Mouse (Mus musculus) testis, adult 2 months (tissue): ENCODE measurements around the gene Myadml2. TPM values are rescaled to one million over a fixed set of nuclear protein-coding genes. Genes with fewer than 3 reads are reported as not detected.

ENCODE experiments used
- H3K27ac ChIP-seq: fragments of 200-500 bp; 2 replicates; pipeline ENCODE4 v1.5.1; 2012; ENCODE audit warnings: low read depth, low read length; ENCODE audit not compliant: control insufficient read depth, insufficient read depth
- H3K27me3 ChIP-seq: fragments of 200-500 bp; 2 replicates; pipeline ENCODE4 v1.6.1; 2012; ENCODE audit warnings: mild to moderate bottlenecking, low read length, moderate library complexity; ENCODE audit not compliant: control insufficient read depth, insufficient read depth
- H3K36me3 ChIP-seq: fragments of 200-500 bp; 2 replicates; pipeline ENCODE4 v1.6.1; 2012; ENCODE audit warnings: mild to moderate bottlenecking, low read length; ENCODE audit not compliant: control insufficient read depth, insufficient read depth
- H3K4me1 ChIP-seq: fragments of 200-500 bp; 2 replicates; pipeline ENCODE4 v1.6.1; 2012; ENCODE audit warnings: low read length; ENCODE audit not compliant: control insufficient read depth, insufficient read depth
- H3K4me3 ChIP-seq: fragments of 200-500 bp; 2 replicates; pipeline ENCODE4 v1.5.1; 2012; ENCODE audit warnings: low read depth, mild to moderate bottlenecking, low read length, moderate library complexity, mixed read lengths; ENCODE audit not compliant: control insufficient read depth
- CTCF ChIP-seq: fragments of 200-500 bp; IDR thresholded peaks from 2 replicates; pipeline ENCODE4 v1.5.1; 2012; ENCODE audit warnings: low read depth, mild to moderate bottlenecking, inconsistent platforms, low read length, moderate library complexity; ENCODE audit not compliant: control insufficient read depth, insufficient read depth, insufficient replicate concordance
- POLR2A ChIP-seq: fragments of 200-500 bp; IDR thresholded peaks from 2 replicates; pipeline ENCODE4 v1.6.1; 2012; ENCODE audit warnings: low read depth, mild to moderate bottlenecking, inconsistent platforms, low read length, moderate library complexity; ENCODE audit not compliant: control insufficient read depth
- polyA plus RNA-seq: library from polyadenylated mRNA; depleted of rRNA; stranded (reverse); fragments of >200 nt; gene quantifications from 2 replicates; pipeline ENCODE4 v1.2.3, GENCODE M21; 2012

Myadml2 gene
- polyA plus RNA-seq, 1 experiment, result not detected

DNA sequence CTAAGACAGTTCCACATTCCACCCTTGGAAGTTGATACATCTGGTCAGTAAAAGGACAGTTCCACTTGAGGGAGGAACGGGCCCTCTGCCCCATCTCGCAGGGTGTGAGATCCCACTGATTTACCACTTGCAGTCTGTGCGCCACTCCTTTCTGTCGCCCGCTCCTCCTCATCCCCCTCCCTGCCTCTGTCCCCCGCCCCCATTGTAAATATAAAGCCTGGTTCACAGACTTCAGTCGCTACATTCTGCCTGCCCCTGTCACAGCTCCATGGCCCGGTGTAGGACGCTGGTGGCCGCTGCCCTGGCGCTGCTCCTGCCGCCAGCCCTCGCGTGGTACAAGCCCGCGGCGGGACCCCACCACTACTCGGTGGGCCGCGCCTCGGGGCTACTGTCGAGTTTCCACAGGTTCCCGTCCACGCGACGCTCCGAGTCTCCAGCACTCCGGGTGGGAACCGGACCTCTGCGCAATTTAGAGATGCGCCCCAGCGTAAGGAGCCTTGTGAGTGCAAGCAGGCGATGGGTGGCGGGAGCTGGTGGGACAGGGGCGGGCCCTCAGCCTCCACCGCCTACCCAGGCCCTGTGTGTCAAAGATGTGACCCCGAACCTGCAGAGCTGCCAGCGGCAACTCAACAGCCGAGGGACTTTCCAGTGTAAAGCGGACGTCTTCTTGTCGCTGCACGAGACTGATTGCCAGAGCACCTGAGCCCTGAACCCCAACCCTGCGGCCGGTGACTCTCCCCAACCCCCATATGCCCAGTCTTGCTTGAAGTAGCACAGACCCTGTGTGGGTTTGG is 39.5 kb downstream of the Myadml2 start, which contains the start of gene Npb:
Npb (plus strand) TSS at position 237 of the 794 bp plus-strand sequence.
- H3K36me3 ChIP-seq, result no peaks in the 10 kb centered on the region; the same call in 1 of the 2 replicates
- TF ChIP-seq POLR2A (peak; percentile 21; the same call in 1 of the 2 replicates), CTCF (no peak)
- peak within 1 kb of the TSS; percentile 71 for H3K4me3 ChIP-seq
- H3K27me3 ChIP-seq, result no peaks in the 10 kb centered on the region
- 0 out of 2 replicates have a peak within 1 kb of the TSS, but pooled peaks have one; percentile 9 for H3K27ac ChIP-seq
- H3K4me1 ChIP-seq, result peaks cover 14% of the 10 kb centered on the region

DNA sequence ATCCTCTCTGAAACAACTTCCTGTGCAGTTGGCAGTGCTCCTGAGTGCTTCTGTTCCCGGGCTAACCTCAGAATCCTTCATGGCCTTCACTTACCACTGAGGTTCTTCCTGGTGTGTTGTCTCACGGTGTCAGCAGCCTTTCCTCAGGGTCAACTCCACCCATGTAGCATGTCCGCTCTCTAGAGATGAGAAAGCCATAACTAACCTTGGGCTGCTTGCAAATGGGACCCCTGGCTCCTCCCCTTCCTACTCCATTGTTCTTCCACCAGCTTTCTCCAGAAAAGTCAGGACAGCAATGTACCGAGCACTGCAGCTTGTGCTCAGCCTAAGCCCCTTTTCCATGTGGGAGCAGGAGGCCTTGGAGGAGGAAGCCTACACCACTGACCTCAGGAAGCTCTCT is 41.2 kb downstream of the Myadml2 start:
- H3K4me1 ChIP-seq, result peaks cover 14% of the 10 kb centered on the region
- no peak overlapping the region for H3K4me3 ChIP-seq
- H3K36me3 ChIP-seq, result peaks cover 2% of the 10 kb centered on the region; the same call in 1 of the 2 replicates
- TF ChIP-seq CTCF (no peak), POLR2A (no peak)
- H3K27ac ChIP-seq, result no peak overlapping the region
- H3K27me3 ChIP-seq, result no peaks in the 10 kb centered on the region

DNA sequence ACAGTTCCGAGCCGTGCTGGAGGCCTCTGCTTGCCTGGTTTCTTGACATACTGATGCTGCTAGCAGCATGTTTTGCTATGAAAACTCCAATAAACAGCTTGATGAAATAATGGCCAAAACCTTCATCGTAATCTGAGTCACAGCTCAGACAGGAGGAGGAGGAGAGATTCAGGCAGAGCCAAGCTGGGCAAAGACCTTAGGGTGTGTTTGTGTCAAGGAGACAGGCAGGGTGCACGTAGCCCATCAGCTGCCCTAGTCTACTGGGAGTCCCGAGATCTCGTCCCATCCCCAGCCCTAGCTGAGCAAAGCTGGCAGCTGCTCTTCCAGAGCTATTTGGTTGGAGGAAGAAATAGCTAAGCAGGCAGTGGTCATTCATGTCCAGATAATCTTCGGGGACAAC is 42.3 kb downstream of the Myadml2 start:
- no peak overlapping the region for H3K27ac ChIP-seq
- TF ChIP-seq CTCF, result no peak
- H3K36me3 ChIP-seq, result peaks cover 2% of the 10 kb centered on the region; the same call in 1 of the 2 replicates
- peaks cover 14% of the 10 kb centered on the region for H3K4me1 ChIP-seq
- H3K27me3 ChIP-seq, result no peaks in the 10 kb centered on the region
- no peak overlapping the region for H3K4me3 ChIP-seq

GRCm38 (mm10) chr11:120603545-120603944 is 44.4 kb downstream of the Myadml2 start:
- Histone ChIP-seq H3K36me3 (peaks cover 2% of the 10 kb centered on the region; the same call in 1 of the 2 replicates), H3K27ac (no peak overlapping the region), H3K4me3 (no peak overlapping the region), H3K4me1 (peaks cover 11% of the 10 kb centered on the region), H3K27me3 (no peaks in the 10 kb centered on the region)
- TF ChIP-seq CTCF, result no peak
- no peak for TF ChIP-seq POLR2A

DNA sequence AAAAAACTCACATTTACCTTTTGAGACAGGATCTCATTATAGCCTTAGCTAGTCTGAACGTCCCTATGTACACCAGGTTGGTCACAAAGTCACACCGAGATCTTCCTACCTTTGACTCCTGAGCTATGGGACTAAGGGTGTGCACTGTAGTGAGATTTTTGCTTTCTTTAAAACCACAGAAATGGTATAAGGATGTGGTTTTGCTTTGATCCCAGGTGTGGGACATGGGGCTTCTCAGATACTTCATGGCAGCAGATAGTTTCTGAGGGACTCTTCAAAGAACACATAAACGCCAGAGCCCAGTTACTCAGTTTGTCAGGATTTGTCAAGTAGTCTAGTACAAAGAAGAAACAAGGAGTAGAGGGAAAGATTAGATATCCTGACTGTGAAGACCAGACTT is 47.2 kb downstream of the Myadml2 start:
- Histone ChIP-seq H3K27ac (no peak overlapping the region), H3K4me3 (no peak overlapping the region), H3K27me3 (no peaks in the 10 kb centered on the region), H3K4me1 (peaks cover 12% of the 10 kb centered on the region), H3K36me3 (peaks cover 4% of the 10 kb centered on the region; the same call in 1 of the 2 replicates)
- TF ChIP-seq CTCF (no peak), POLR2A (no peak)

DNA sequence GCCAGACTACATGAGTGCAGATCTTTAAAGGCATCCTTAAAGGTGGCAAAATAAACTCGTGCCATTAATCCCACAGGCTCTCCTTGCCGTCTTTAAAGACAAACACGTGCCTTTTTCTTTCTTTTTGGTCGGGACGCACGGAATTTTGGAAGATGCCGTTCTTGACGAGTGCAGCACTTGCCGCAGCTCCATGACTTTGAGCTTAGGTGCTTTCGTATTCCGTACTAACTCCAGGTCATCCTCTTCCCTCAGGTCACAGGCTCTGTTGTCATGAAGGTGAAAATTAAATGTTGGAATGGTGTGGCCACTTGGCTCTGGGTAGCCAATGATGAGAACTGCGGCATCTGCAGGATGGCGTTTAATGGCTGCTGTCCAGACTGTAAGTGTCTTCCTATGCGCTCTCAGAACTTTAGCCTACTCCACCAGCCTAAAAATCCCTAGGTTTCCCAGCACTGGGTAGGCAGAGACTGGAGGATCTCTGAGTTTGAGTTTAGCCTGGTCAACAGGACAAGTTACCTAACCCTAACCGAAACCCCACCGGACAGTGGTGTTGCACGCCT is 48.9 kb downstream of the Myadml2 start:
- Histone ChIP-seq H3K36me3 (peaks cover 4% of the 10 kb centered on the region; the same call in 1 of the 2 replicates), H3K4me3 (peak overlapping the region; percentile 93), H3K27me3 (no peaks in the 10 kb centered on the region), H3K4me1 (peaks cover 12% of the 10 kb centered on the region), H3K27ac (peak overlapping the region; percentile 89; the same call in 1 of the 2 replicates)
- TF ChIP-seq CTCF (no peak), POLR2A (no peak)

GRCm38 (mm10) chr11:120598283-120598989 is 49.5 kb downstream of the Myadml2 start, which contains the start of the genes Alyref and Anapc11:
TSS of gene Alyref (minus strand) at chr11:120598365.
TSS of gene Anapc11 (plus strand) at chr11:120598421.
- H3K27ac ChIP-seq, result peak within 1 kb of the TSS; percentile 89
- TF ChIP-seq CTCF, result no peak
- peak; percentile 72 for TF ChIP-seq POLR2A
- peaks cover 12% of the 10 kb centered on the region for H3K4me1 ChIP-seq
- H3K36me3 ChIP-seq, result peaks cover 4% of the 10 kb centered on the region; the same call in 1 of the 2 replicates
- peak within 1 kb of the TSS; percentile 93 for H3K4me3 ChIP-seq
- H3K27me3 ChIP-seq, result no peaks in the 10 kb centered on the region
